Mouse (Mus musculus): Measurements from ENCODE around the gene Gas2l3.

Gas2l3 gene

GRCm38 (mm10) chr10:89443115-89443622 lies 598 bp downstream of the Gas2l3 start:
- under 1% methylated on average over 17 of the region's 17 CpGs for WGBS

- WGBS: 8% methylated on average over 4 of the region's 4 CpGs
Observed at GRCm38 (mm10) chr10:89442640-89443039, 1.1 kb downstream of the Gas2l3 start.

- WGBS: 99% methylated on average over 3 of the region's 3 CpGs
Observed at GRCm38 (mm10) chr10:89441961-89442360, 1.8 kb downstream of the Gas2l3 start.

GRCm38 (mm10) chr10:89439380-89439779 lies 4.4 kb downstream of the Gas2l3 start:
- 96% methylated on average over 7 of the region's 7 CpGs for WGBS

GRCm38 (mm10) chr10:89437996-89438395 lies 5.8 kb downstream of the Gas2l3 start:
- 56% methylated on average over 12 of the region's 12 CpGs for whole genome bisulfite sequencing

GRCm38 (mm10) chr10:89437472-89437871 lies 6.3 kb downstream of the Gas2l3 start:
- 62% methylated on average over 9 of the region's 9 CpGs for WGBS

GRCm38 (mm10) chr10:89435920-89436319 lies 7.8 kb downstream of the Gas2l3 start:
- 49% methylated on average over 9 of the region's 9 CpGs for WGBS

- WGBS: 72% methylated on average over 12 of the region's 12 CpGs
Observed at GRCm38 (mm10) chr10:89435413-89435812, 8.4 kb downstream of the Gas2l3 start.

- WGBS: 59% methylated on average over 17 of the region's 17 CpGs
Observed at GRCm38 (mm10) chr10:89434509-89435210, 9.1 kb downstream of the Gas2l3 start.

GRCm38 (mm10) chr10:89432743-89433142 lies 11.0 kb downstream of the Gas2l3 start:
- WGBS: 93% methylated on average over 13 of the region's 13 CpGs

GRCm38 (mm10) chr10:89430751-89431150 lies 13.0 kb downstream of the Gas2l3 start:
- 96% methylated on average over 7 of the region's 7 CpGs for WGBS

GRCm38 (mm10) chr10:89424800-89425393 lies 18.9 kb downstream of the Gas2l3 start:
- WGBS: 89% methylated on average over 11 of the region's 11 CpGs

- 92% methylated on average over 9 of the region's 9 CpGs for WGBS
Observed at GRCm38 (mm10) chr10:89424217-89424616, 19.6 kb downstream of the Gas2l3 start.

GRCm38 (mm10) chr10:89423164-89423778 lies 20.5 kb downstream of the Gas2l3 start:
- 97% methylated on average over 9 of the region's 9 CpGs for WGBS

- WGBS: 94% methylated on average over 8 of the region's 8 CpGs
Observed at GRCm38 (mm10) chr10:89422504-89423158, 21.1 kb downstream of the Gas2l3 start.

- 95% methylated on average over 2 of the region's 2 CpGs for WGBS
Observed at GRCm38 (mm10) chr10:89417966-89418365, 25.8 kb downstream of the Gas2l3 start.

GRCm38 (mm10) chr10:89415478-89415877 lies 28.3 kb downstream of the Gas2l3 start:
- 78% methylated on average over 3 of the region's 3 CpGs for WGBS

- 74% methylated on average over 1 of the region's 1 CpGs for WGBS
Observed at GRCm38 (mm10) chr10:89407551-89407950, 36.2 kb downstream of the Gas2l3 start.

- 78% methylated on average over 5 of the region's 6 CpGs for WGBS
Observed at GRCm38 (mm10) chr10:89406733-89407484, 36.9 kb downstream of the Gas2l3 start.

- 88% methylated on average over 4 of the region's 4 CpGs for WGBS
Observed at GRCm38 (mm10) chr10:89404936-89405335, 38.8 kb downstream of the Gas2l3 start.

GRCm38 (mm10) chr10:89400674-89401336 lies 43.0 kb downstream of the Gas2l3 start:
- WGBS: 53% methylated on average over 19 of the region's 19 CpGs
